Mouse (Mus musculus): Measurements from ENCODE around the gene Olfr657.

The Olfr657 gene

GRCm38 (mm10) chr7:104624494-104624893, at the start of gene Olfr657:
Gene Olfr657 (plus strand): TSS chr7:104624794.
- CTCF ChIA-PET = no interaction called here

- CTCF ChIA-PET = no interaction called here
These were observed 47.6 kb upstream of the Olfr657 start, which contains the start of gene Olfr653 for GRCm38 (mm10) chr7:104577014-104577413. Gene Olfr653 (plus strand): TSS chr7:104577314.

GRCm38 (mm10) chr7:104580846-104581245, 43.7 kb upstream of the Olfr657 start:
- CTCF ChIA-PET = no interaction called here

GRCm38 (mm10) chr7:104581429-104581828, 43.2 kb upstream of the Olfr657 start:
- CTCF ChIA-PET = no interaction called here

- CTCF ChIA-PET = no interaction called here
These were observed 37.9 kb upstream of the Olfr657 start, which contains the start of gene Olfr654 for GRCm38 (mm10) chr7:104586725-104587124. Gene Olfr654 (plus strand): TSS chr7:104587025.

- CTCF ChIA-PET = no interaction called here
These were observed 36.3 kb upstream of the Olfr657 start for GRCm38 (mm10) chr7:104588274-104588673.

- CTCF ChIA-PET = no interaction called here
These were observed 22.9 kb upstream of the Olfr657 start, which contains the start of gene Olfr655 for GRCm38 (mm10) chr7:104601679-104602078. Gene Olfr655 (minus strand): TSS chr7:104601779.

- CTCF ChIA-PET = no interaction called here
These were observed 21.4 kb upstream of the Olfr657 start for GRCm38 (mm10) chr7:104603173-104603572.

GRCm38 (mm10) chr7:104604727-104605126, 19.9 kb upstream of the Olfr657 start:
- CTCF ChIA-PET = no interaction called here

GRCm38 (mm10) chr7:104613655-104614054, 10.9 kb upstream of the Olfr657 start, which contains the start of gene Olfr656:
Gene Olfr656 (plus strand): TSS chr7:104613955.
- CTCF ChIA-PET = no interaction called here

- CTCF ChIA-PET = interaction anchor here (0.7 kb wide), 1 partner anchor 35 kb away, joined by 3 read pairs; no protein-coding TSS in a partner anchor
These were observed 22.4 kb downstream of the Olfr657 start, which contains the start of gene Olfr658 for GRCm38 (mm10) chr7:104646841-104647482. Gene Olfr658 (minus strand): TSS chr7:104647305.

- CTCF ChIA-PET = no interaction called here
These were observed 41.9 kb downstream of the Olfr657 start, which contains the start of gene Olfr659 for GRCm38 (mm10) chr7:104666453-104666852. Gene Olfr659 (plus strand): TSS chr7:104666753.

- CTCF ChIA-PET = interaction anchor here (0.6 kb wide), 1 partner anchor 874 kb away, joined by 4 read pairs; no protein-coding TSS in a partner anchor
These were observed 61.6 kb downstream of the Olfr657 start, which contains the start of gene Olfr661 for GRCm38 (mm10) chr7:104686201-104686600. Gene Olfr661 (plus strand): TSS chr7:104686501.
